In genomic region chr4:151128641-151129541, GRCm38 (mm10) we compare ENCODE assay signal across 8 mouse cellular contexts. TPM values are rescaled to one million over a fixed set of nuclear protein-coding genes. Genes with fewer than 3 reads are reported as not detected.
DNase-seq lines count a peak whose midpoint lies in the region; ATAC-seq and TF ChIP-seq lines count a peak whose summit lies in the region.

No protein-coding gene starts in this region.

- no peaks in the 10 kb centered on the region for H3K27me3 ChIP-seq in cerebellum, adult 2 months (ENCODE audit: control insufficient read depth, insufficient read depth, low read length)
- no peaks in the 10 kb centered on the region for H3K27me3 ChIP-seq in forebrain, postnatal 0 days (ENCODE audit: insufficient read depth, low read length)
- H3K27me3 ChIP-seq in intestine, embryonic 14.5 days (replicated peaks; ENCODE audit: control insufficient read depth, insufficient read depth, low read length) = no peaks in the 10 kb centered on the region
- H3K27me3 ChIP-seq in midbrain, postnatal 0 days (ENCODE audit: insufficient read depth, low read length) = no peaks in the 10 kb centered on the region

- ATAC-seq in forebrain, postnatal 0 days = peak; percentile 91
- ATAC-seq in intestine, embryonic 14.5 days (replicated peaks; ENCODE audit: low FRiP score, low TSS enrichment, low read depth) = peak; percentile 50
- peak; percentile 85 for ATAC-seq in midbrain, postnatal 0 days (ENCODE audit: low FRiP score)

- DNase-seq in R1 (ENCODE audit: low read depth, low spot score) = peak; percentile 84
- peak; percentile 92 for DNase-seq in cerebellum, adult 2 months
- peak; percentile 97 for DNase-seq in forebrain, postnatal 0 days
- DNase-seq in intestine, embryonic 14.5 days (ENCODE audit: low spot score) = peak; percentile 84
- peak; percentile 94 for DNase-seq in left cerebral cortex, postnatal 4 days
- DNase-seq in midbrain, postnatal 0 days (ENCODE audit: low spot score) = peak; percentile 97
- DNase-seq in gastrocnemius, postnatal 25 days = no peak
- DNase-seq in thymus, postnatal 0 days (ENCODE audit: low spot score) = no peak

- under 1% methylated on average over 69 of the region's 69 CpGs for WGBS in cerebellum, adult 2 months
- WGBS in forebrain, postnatal 0 days = 2% methylated on average over 69 of the region's 69 CpGs
- WGBS in intestine, embryonic 14.5 days = under 1% methylated on average over 69 of the region's 69 CpGs
- WGBS in midbrain, postnatal 0 days = under 1% methylated on average over 60 of the region's 69 CpGs

- intact Hi-C loops in left cerebral cortex, postnatal 4 days (cut with DNase I) = no loop called here

- H3K4me1 ChIP-seq in cerebellum, adult 2 months (ENCODE audit: control insufficient read depth, insufficient read depth, low read length) = peaks cover 24% of the 10 kb centered on the region
- H3K4me1 ChIP-seq in forebrain, postnatal 0 days (ENCODE audit: insufficient read depth) = peaks cover 27% of the 10 kb centered on the region
- H3K4me1 ChIP-seq in intestine, embryonic 14.5 days (replicated peaks; ENCODE audit: control insufficient read depth, insufficient read depth, low read length) = 0 out of 2 replicates have a peak, but pooled peaks cover 7% of the 10 kb centered on the region
- H3K4me1 ChIP-seq in midbrain, postnatal 0 days (ENCODE audit: insufficient read depth, low read length) = peaks cover 22% of the 10 kb centered on the region

- no peaks in the 10 kb centered on the region for H3K9me3 ChIP-seq in forebrain, postnatal 0 days (ENCODE audit: low read length)
- H3K9me3 ChIP-seq in intestine, embryonic 14.5 days (ENCODE audit: control insufficient read depth, low read length) = no peaks in the 10 kb centered on the region
- no peaks in the 10 kb centered on the region for H3K9me3 ChIP-seq in midbrain, postnatal 0 days (ENCODE audit: low read length)

- peak; percentile 54 for TF ChIP-seq CTCF in cerebellum, adult 2 months (IDR thresholded peaks at IDR 0.05; ENCODE audit: borderline replicate concordance, insufficient read depth, low read depth, low read length)
- TF ChIP-seq CTCF in forebrain, postnatal 0 days (IDR thresholded peaks at IDR 0.05; ENCODE audit: low read depth) = peak; percentile 52; the same call in 1 of the 2 replicates
- TF ChIP-seq CTCF in midbrain, postnatal 0 days (IDR thresholded peaks at IDR 0.05) = peak; percentile 51; the same call in 1 of the 2 replicates

- H3K4me2 ChIP-seq in forebrain, postnatal 0 days (ENCODE audit: low read depth) = peak overlapping the region; percentile 81
- H3K4me2 ChIP-seq in intestine, embryonic 14.5 days (ENCODE audit: low read length) = peak overlapping the region; percentile 86
- H3K4me2 ChIP-seq in midbrain, postnatal 0 days (ENCODE audit: low read depth, low read length, poor library complexity, severe bottlenecking) = peak overlapping the region; percentile 64

- peak; percentile 70 for TF ChIP-seq POLR2A in cerebellum, adult 2 months (IDR thresholded peaks at IDR 0.05; ENCODE audit: borderline replicate concordance, insufficient read depth, low read length)

- H3K4me3 ChIP-seq in cerebellum, adult 2 months (replicated peaks; ENCODE audit: insufficient read depth, low read depth, low read length) = peak overlapping the region; percentile 74
- H3K4me3 ChIP-seq in forebrain, postnatal 0 days (ENCODE audit: low read depth, low read length) = peak overlapping the region; percentile 45
- H3K4me3 ChIP-seq in intestine, embryonic 14.5 days (ENCODE audit: low read depth, low read length) = peak overlapping the region; percentile 49
- H3K4me3 ChIP-seq in midbrain, postnatal 0 days (ENCODE audit: low read depth, low read length) = peak overlapping the region; percentile 40

- 0 out of 2 replicates have a peak, but pooled peaks cover 5% of the 10 kb centered on the region for H3K36me3 ChIP-seq in forebrain, postnatal 0 days (ENCODE audit: insufficient read depth)
- no peaks in the 10 kb centered on the region for H3K36me3 ChIP-seq in intestine, embryonic 14.5 days (ENCODE audit: control insufficient read depth, insufficient read depth, low read length)
- H3K36me3 ChIP-seq in midbrain, postnatal 0 days (ENCODE audit: insufficient read depth, low read length) = no peaks in the 10 kb centered on the region

- H3K27ac ChIP-seq in cerebellum, adult 2 months (ENCODE audit: insufficient read depth, low read length) = peak overlapping the region; percentile 98
- peak overlapping the region; percentile 100 for H3K27ac ChIP-seq in forebrain, postnatal 0 days (ENCODE audit: low read depth, low read length)
- H3K27ac ChIP-seq in intestine, embryonic 14.5 days (ENCODE audit: low read depth) = peak overlapping the region; percentile 85
- H3K27ac ChIP-seq in midbrain, postnatal 0 days (ENCODE audit: low read depth, low read length) = peak overlapping the region; percentile 98

- peak overlapping the region; percentile 82 for H3K9ac ChIP-seq in forebrain, postnatal 0 days
- H3K9ac ChIP-seq in intestine, embryonic 14.5 days (ENCODE audit: low read length) = peak overlapping the region; percentile 72
- H3K9ac ChIP-seq in midbrain, postnatal 0 days (replicated peaks; ENCODE audit: low read length, poor library complexity, severe bottlenecking) = peak overlapping the region; percentile 77

RNA-seq across cellular contexts. Expression of gene Gm13090, which starts 39.5 kb away (rescaled TPM):
- not detected in 2 replicates for polyA plus RNA-seq in cerebellum, adult 2 months (2012; rRNA removed)
- not detected in 2 replicates for total RNA-seq in forebrain, postnatal 0 days (2014; rRNA removed)
- polyA plus RNA-seq in forebrain, postnatal 0 days (2015; fragmentation: Nextera tagmentation; extraction: Ambion mirVana) = not detected in 2 replicates
- polyA plus RNA-seq in intestine, embryonic 14.5 days (2014; fragmentation: Nextera tagmentation; extraction: Ambion mirVana) = not detected in 2 replicates
- total RNA-seq in left cerebral cortex, postnatal 4 days (2021) = not detected
- total RNA-seq in midbrain, postnatal 0 days (2014; rRNA removed) = not detected in 2 replicates
- not detected in 2 replicates for polyA plus RNA-seq in midbrain, postnatal 0 days (2015; fragmentation: Nextera tagmentation; extraction: Ambion mirVana)
- total RNA-seq in gastrocnemius, postnatal 25 days (2021) = not detected
- not detected in 2 replicates for polyA plus RNA-seq in thymus, postnatal 0 days (2015; fragmentation: Nextera tagmentation; extraction: Ambion mirVana)

Comparison
In these comparisons a context has a peak if more than half of its experiments do, and no peak if none do; other contexts are left out.
1. DNase-seq: peak in R1 (single experiment), cerebellum, adult 2 months (2 of 2), forebrain, postnatal 0 days (single experiment), intestine, embryonic 14.5 days (single experiment), left cerebral cortex, postnatal 4 days (single experiment) and midbrain, postnatal 0 days (single experiment); none in gastrocnemius, postnatal 25 days (single experiment) and thymus, postnatal 0 days (single experiment).
2. Peak in every context shown above with its lines, with median percentiles within 50 percentile points of each other: H3K27ac ChIP-seq, H3K4me3 ChIP-seq, CTCF ChIP-seq, ATAC-seq, H3K4me2 ChIP-seq and H3K9ac ChIP-seq.